In the genomic region with DNA sequence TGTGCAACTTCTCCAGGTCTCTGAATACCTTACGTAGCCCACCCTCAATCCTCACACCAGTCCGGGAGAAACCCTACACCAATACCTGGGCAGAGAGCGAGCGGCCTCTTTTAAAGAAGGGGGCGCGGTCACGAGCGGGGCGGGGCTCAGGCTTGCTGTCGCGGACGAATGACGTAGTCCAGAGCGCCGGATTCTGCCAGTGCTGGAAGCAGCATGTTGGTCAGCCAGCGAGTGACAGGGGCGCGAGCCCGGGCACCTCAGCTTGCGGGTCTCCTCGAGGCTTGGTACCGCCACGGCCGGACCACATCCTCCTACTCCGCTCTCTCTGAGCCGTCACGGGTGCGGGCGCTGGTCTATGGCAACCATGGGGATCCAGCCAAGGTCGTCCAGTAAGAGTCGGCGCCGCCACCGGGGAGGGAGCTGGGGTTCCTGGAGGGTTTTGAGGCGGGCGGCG, we compare ENCODE assay signal across 7 mouse cellular contexts. TPM values are rescaled to one million over a fixed set of nuclear protein-coding genes. Genes with fewer than 3 reads are reported as not detected.
DNase-seq lines count a peak whose midpoint lies in the region; ATAC-seq lines count a peak whose summit lies in the region.

A gene (plus strand): TSS at position 181 of the 454 bp plus-strand sequence.

- no peaks in the 10 kb centered on the region for H3K36me3 ChIP-seq in embryonic facial prominence, embryonic 11.5 days (replicated peaks; ENCODE audit: control insufficient read depth, insufficient read depth, low read depth, low read length)
- no peaks in the 10 kb centered on the region for H3K36me3 ChIP-seq in limb, embryonic 11.5 days (ENCODE audit: control insufficient read depth, insufficient read depth, low read length)
- no peaks in the 10 kb centered on the region for H3K36me3 ChIP-seq in midbrain, embryonic 14.5 days (ENCODE audit: control insufficient read depth, insufficient read depth, low read length)

- H3K9ac ChIP-seq in embryonic facial prominence, embryonic 11.5 days (replicated peaks; ENCODE audit: low read length), result peak within 1 kb of the TSS; percentile 62
- H3K9ac ChIP-seq in limb, embryonic 11.5 days (ENCODE audit: low read length), result peak within 1 kb of the TSS; percentile 71
- peak within 1 kb of the TSS; percentile 65 for H3K9ac ChIP-seq in midbrain, embryonic 14.5 days (replicated peaks; ENCODE audit: low read length)

- no peaks in the 10 kb centered on the region for H3K27me3 ChIP-seq in embryonic facial prominence, embryonic 11.5 days (ENCODE audit: control insufficient read depth, insufficient read depth, low read length)
- no peaks in the 10 kb centered on the region for H3K27me3 ChIP-seq in limb, embryonic 11.5 days (ENCODE audit: control insufficient read depth, insufficient read depth, low read length)
- H3K27me3 ChIP-seq in midbrain, embryonic 14.5 days (ENCODE audit: control insufficient read depth, insufficient read depth, low read length), result no peaks in the 10 kb centered on the region; the same call in 1 of the 2 replicates

- no peaks in the 10 kb centered on the region for H3K9me3 ChIP-seq in embryonic facial prominence, embryonic 11.5 days (replicated peaks; ENCODE audit: control insufficient read depth, low read length)
- no peaks in the 10 kb centered on the region for H3K9me3 ChIP-seq in limb, embryonic 11.5 days (ENCODE audit: control insufficient read depth, low read length)
- H3K9me3 ChIP-seq in midbrain, embryonic 14.5 days (ENCODE audit: control insufficient read depth, low read length), result no peaks in the 10 kb centered on the region

- peak within 1 kb of the TSS; percentile 66 for H3K4me3 ChIP-seq in embryonic facial prominence, embryonic 11.5 days (ENCODE audit: low read depth, low read length)
- H3K4me3 ChIP-seq in limb, embryonic 11.5 days (ENCODE audit: low read depth, low read length), result peak within 1 kb of the TSS; percentile 98
- peak within 1 kb of the TSS; percentile 77 for H3K4me3 ChIP-seq in midbrain, embryonic 14.5 days (replicated peaks; ENCODE audit: low read depth, low read length)

- peak within 1 kb of the TSS; percentile 56 for H3K4me2 ChIP-seq in embryonic facial prominence, embryonic 11.5 days (ENCODE audit: low read depth, low read length)
- peak within 1 kb of the TSS; percentile 86 for H3K4me2 ChIP-seq in limb, embryonic 11.5 days (ENCODE audit: low read depth, severe bottlenecking)
- H3K4me2 ChIP-seq in midbrain, embryonic 14.5 days (ENCODE audit: low read length), result peak within 1 kb of the TSS; percentile 92

- H3K4me1 ChIP-seq in embryonic facial prominence, embryonic 11.5 days (ENCODE audit: control insufficient read depth, insufficient read depth, low read length), result no peaks in the 10 kb centered on the region
- peaks cover 3% of the 10 kb centered on the region; the same call in 1 of the 2 replicates for H3K4me1 ChIP-seq in limb, embryonic 11.5 days (ENCODE audit: control insufficient read depth, insufficient read depth, low read length)
- H3K4me1 ChIP-seq in midbrain, embryonic 14.5 days (ENCODE audit: control insufficient read depth, insufficient read depth, low read length), result peaks cover 6% of the 10 kb centered on the region; the same call in 1 of the 2 replicates

- peak; percentile 97 for DNase-seq in adrenal gland, postnatal 14 days
- DNase-seq in embryonic facial prominence, embryonic 11.5 days (ENCODE audit: low spot score), result peak; percentile 95
- peak; percentile 98 for DNase-seq in heart, adult 11 months
- DNase-seq in kidney, adult 18-20 months, result peak; percentile 97
- DNase-seq in limb, embryonic 11.5 days (ENCODE audit: low spot score), result peak; percentile 98
- DNase-seq in midbrain, embryonic 14.5 days, result peak; percentile 97
- peak; percentile 83 to 95 for DNase-seq in spleen, adult 18-20 months

- peak; percentile 69 for ATAC-seq in embryonic facial prominence, embryonic 11.5 days (replicated peaks; ENCODE audit: insufficient number of reproducible peaks, low FRiP score, low TSS enrichment, low read depth)
- peak; percentile 82 for ATAC-seq in limb, embryonic 11.5 days (ENCODE audit: insufficient number of reproducible peaks, low FRiP score, low TSS enrichment, low read depth)
- peak; percentile 87 for ATAC-seq in midbrain, embryonic 14.5 days (ENCODE audit: low FRiP score, low TSS enrichment)

- 0% methylated on average over 37 of the region's 37 CpGs for WGBS in embryonic facial prominence, embryonic 11.5 days
- under 1% methylated on average over 37 of the region's 37 CpGs for WGBS in limb, embryonic 11.5 days
- WGBS in midbrain, embryonic 14.5 days, result under 1% methylated on average over 37 of the region's 37 CpGs

- no peak within 1 kb of the TSS for H3K27ac ChIP-seq in embryonic facial prominence, embryonic 11.5 days (replicated peaks; ENCODE audit: low read depth, low read length)
- H3K27ac ChIP-seq in limb, embryonic 11.5 days (replicated peaks; ENCODE audit: low read depth, low read length), result no peak within 1 kb of the TSS
- no peak within 1 kb of the TSS for H3K27ac ChIP-seq in midbrain, embryonic 14.5 days (replicated peaks; ENCODE audit: low read depth, low read length)

RNA-seq across cellular contexts. Expression of the gene that starts here (rescaled TPM):
- 130 and 140 TPM in 2 replicates for total RNA-seq in adrenal gland, postnatal 14 days (2021)
- 39.9 and 42.5 TPM in 2 replicates for polyA plus RNA-seq in embryonic facial prominence, embryonic 11.5 days (2014; fragmentation: Nextera tagmentation; extraction: Ambion mirVana)
- polyA plus RNA-seq in limb, embryonic 11.5 days (2014; fragmentation: Nextera tagmentation; extraction: Ambion mirVana), result 43.3 and 45.3 TPM in 2 replicates
- 29.9 and 30.8 TPM in 2 replicates for polyA plus RNA-seq in midbrain, embryonic 14.5 days (2014; fragmentation: Nextera tagmentation; extraction: Ambion mirVana)
